Mouse (Mus musculus): ENCODE results near the gene Lypd6. TPM values are rescaled to one million over a fixed set of nuclear protein-coding genes. Genes with fewer than 3 reads are reported as not detected.

Gene Lypd6
- polyA plus RNA-seq, 1 experiment from 2014 or later, result 5.5 TPM

DNA sequence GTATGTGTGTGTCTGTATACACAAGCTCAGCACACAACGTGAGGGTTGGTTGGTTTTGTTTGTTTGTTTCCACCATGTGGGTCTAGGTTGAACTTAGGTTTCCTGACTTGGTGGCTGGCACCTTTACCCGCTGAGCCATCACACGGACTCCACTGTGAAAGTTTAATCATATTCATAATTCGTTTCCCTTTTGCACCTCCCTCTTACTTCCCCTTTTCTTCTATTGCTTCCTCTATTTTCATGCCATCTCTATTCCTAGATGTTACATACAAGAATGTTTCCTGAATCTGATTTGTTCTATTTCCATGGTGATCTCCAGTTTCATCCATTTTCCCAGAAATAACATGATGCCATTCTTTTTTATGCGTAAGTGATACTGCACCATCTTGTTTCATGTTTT is 46.2 kb downstream of the Lypd6 start:
- H3K9ac ChIP-seq, result no peak overlapping the region
- H3K9me3 ChIP-seq, result no peaks in the 10 kb centered on the region
- whole genome bisulfite sequencing, result 96% methylated on average over 5 of the region's 5 CpGs
- peaks cover 12% of the 10 kb centered on the region for H3K4me1 ChIP-seq (replicated peaks)
- no peaks in the 10 kb centered on the region for H3K36me3 ChIP-seq
- no peak for ATAC-seq (ENCODE audit: low FRiP score)
- no peak overlapping the region for H3K4me3 ChIP-seq
- no peaks in the 10 kb centered on the region for H3K27me3 ChIP-seq
- no peak overlapping the region for H3K4me2 ChIP-seq
- no peak overlapping the region for H3K27ac ChIP-seq

DNA sequence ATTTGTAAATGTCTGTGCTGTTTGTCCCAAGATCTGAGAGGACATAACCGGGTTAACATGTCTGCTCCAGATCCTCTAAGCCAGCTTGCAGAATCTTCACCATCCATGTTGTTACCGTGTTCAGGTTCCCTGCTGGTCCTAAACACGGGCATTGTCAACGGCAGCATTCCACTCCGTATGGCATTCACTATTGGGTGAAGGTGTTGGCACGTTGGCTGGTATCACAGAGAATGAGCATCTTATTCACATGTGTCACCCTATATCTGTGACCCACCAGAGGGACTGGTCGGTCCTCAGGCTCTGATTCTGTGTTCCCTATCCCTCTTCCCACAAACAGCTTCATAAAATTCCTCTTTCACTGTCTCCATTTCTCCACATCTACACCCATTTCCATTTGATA is 52.9 kb downstream of the Lypd6 start:
- Histone ChIP-seq H3K9ac (no peak overlapping the region), H3K27ac (no peak overlapping the region), H3K9me3 (no peaks in the 10 kb centered on the region), H3K4me1 (replicated peaks) (no peaks in the 10 kb centered on the region), H3K27me3 (no peaks in the 10 kb centered on the region), H3K4me2 (no peak overlapping the region), H3K4me3 (no peak overlapping the region), H3K36me3 (no peaks in the 10 kb centered on the region)
- 92% methylated on average over 7 of the region's 7 CpGs for WGBS
- no peak for ATAC-seq (ENCODE audit: low FRiP score)

DNA sequence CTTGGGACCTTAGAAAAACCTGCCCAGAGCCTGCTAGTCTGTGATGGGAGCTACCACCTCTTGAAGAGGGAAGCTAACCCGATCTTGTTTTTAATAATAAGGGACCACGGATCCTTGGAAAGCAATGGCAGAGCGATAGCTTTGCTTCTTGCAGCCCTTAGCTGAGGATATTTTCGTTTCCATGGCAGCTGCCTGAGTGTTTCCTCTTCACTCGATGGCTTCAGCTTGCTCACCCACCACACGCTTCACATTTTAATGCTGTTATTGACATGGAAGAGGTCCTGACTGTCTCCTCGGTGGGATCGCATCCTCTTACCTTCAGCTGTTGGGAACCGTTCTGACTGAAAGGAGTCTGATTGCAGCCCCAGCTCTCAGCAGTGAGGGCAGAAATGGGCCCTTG is 54.6 kb downstream of the Lypd6 start:
- Histone ChIP-seq H3K9ac (no peak overlapping the region), H3K4me2 (no peak overlapping the region), H3K36me3 (no peaks in the 10 kb centered on the region), H3K4me1 (replicated peaks) (no peaks in the 10 kb centered on the region), H3K4me3 (no peak overlapping the region), H3K27me3 (no peaks in the 10 kb centered on the region), H3K9me3 (no peaks in the 10 kb centered on the region), H3K27ac (no peak overlapping the region)
- WGBS, result 87% methylated on average over 9 of the region's 9 CpGs
- no peak for ATAC-seq (ENCODE audit: low FRiP score)

DNA sequence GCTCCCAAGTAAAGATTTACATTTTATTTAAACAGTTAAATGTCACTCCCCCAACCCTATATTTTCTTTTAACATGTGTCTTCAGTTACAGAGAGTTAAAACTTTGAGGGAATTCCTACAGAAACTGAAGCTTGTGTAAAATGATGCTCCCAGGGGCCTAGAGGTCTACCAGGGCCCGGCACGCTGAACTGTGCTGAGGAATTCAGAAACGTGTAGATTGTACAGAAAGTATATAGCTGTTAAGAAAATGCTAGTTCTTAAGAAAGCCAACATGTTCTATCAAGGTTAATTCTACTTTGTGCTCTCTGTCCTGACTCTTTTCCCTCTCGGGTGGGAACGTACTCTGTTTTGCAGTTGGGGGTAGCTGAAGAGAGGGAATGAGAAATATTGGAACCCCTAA is 57.1 kb downstream of the Lypd6 start:
- H3K27ac ChIP-seq, result no peak overlapping the region
- H3K27me3 ChIP-seq, result no peaks in the 10 kb centered on the region
- no peak overlapping the region for H3K4me3 ChIP-seq
- H3K9me3 ChIP-seq, result no peaks in the 10 kb centered on the region
- no peak for ATAC-seq (ENCODE audit: low FRiP score)
- no peaks in the 10 kb centered on the region for H3K36me3 ChIP-seq
- no peak overlapping the region for H3K9ac ChIP-seq
- H3K4me2 ChIP-seq, result no peak overlapping the region
- peaks cover 12% of the 10 kb centered on the region for H3K4me1 ChIP-seq (replicated peaks)
- 88% methylated on average over 5 of the region's 5 CpGs for WGBS

DNA sequence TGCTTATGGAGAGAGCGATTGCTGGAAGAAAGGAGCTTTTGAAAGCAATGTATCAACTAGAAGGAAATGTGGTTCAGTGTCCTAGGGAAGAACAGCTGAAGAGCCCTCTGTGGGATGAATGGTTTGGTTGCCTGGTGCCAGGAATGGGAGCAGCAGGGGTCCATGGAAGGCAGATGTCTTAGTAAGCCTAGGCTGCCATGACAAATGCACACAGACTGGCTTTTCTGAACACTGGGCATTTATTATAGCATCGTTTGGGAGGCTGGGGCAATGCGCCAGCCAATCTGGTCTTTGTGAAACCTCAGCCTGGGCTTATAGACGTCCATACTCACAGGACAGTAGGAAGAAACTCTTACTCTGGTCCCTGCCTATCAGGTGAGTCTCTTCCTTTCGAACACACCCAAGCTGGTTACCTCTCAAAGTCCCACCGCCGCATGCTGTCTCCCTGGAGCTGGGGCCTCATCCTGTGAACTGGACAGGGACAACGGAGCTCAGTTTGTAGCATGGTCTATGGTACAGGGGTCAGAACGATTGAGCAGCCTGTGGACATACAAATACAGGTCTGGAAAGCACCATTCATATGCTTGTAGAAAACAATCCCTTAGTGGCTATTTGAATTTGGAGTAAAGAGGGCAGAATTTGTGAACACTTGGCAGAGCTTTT is 61.4 kb downstream of the Lypd6 start:
- no peaks in the 10 kb centered on the region for H3K9me3 ChIP-seq
- no peaks in the 10 kb centered on the region for H3K27me3 ChIP-seq
- peaks cover 22% of the 10 kb centered on the region for H3K4me1 ChIP-seq (replicated peaks)
- H3K4me3 ChIP-seq, result no peak overlapping the region
- H3K9ac ChIP-seq, result no peak overlapping the region
- no peak overlapping the region for H3K4me2 ChIP-seq
- 60% methylated on average over 9 of the region's 9 CpGs for WGBS
- no peaks in the 10 kb centered on the region for H3K36me3 ChIP-seq
- peak; percentile 78 for ATAC-seq (ENCODE audit: low FRiP score)
- no peak overlapping the region for H3K27ac ChIP-seq

DNA sequence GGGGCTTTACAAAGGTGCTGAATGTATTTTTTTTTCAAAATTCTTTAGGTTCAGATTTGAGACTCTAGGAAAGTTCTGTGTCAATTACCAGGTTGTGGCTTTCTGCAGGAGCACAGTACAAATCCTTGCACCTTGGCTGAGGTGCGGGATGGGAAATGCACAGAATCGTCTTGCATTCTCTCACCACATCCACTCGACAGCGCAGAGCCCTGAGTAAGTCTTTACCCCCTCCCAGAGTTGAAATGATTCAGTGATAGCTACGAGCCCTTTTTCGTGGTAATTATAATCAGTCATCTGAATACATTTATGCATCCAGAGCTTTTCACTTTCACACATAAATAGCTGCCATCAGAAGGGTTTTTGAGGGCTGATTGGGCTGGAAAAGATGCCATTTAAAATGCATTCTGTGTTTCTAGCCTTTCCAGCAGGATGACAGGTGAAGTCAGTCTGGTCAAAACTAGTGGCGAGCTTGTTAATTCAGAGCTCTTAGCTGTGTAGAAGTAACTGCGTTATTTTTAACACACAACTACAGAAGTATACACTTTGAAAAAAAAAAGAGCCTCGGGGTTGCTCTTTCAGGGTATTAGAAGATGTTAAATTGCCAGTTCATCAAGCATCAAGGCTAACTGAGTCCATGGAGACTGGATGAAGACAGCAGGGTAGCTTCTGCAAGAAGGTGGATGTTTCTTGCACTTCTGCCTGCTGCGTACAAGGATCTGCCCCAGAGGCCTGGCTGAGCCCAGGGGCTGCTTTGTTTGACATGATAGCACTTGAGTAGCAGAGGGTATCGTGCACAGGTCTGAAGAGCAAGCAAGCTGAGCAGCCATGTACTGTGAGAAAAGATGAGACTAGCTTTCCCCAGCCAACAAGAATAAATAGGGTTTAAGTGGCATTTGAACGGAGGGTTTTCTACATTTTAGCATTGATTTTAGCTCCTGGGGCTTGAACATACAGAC is 62.4 kb downstream of the Lypd6 start:
- WGBS, result 60% methylated on average over 12 of the region's 12 CpGs
- Histone ChIP-seq H3K27ac (0 out of 2 replicates have a peak overlapping the region, but pooled peaks have one; percentile 19), H3K27me3 (no peaks in the 10 kb centered on the region), H3K36me3 (no peaks in the 10 kb centered on the region), H3K4me2 (no peak overlapping the region), H3K9me3 (no peaks in the 10 kb centered on the region), H3K4me3 (no peak overlapping the region), H3K4me1 (replicated peaks) (peaks cover 22% of the 10 kb centered on the region), H3K9ac (no peak overlapping the region)
- ATAC-seq (ENCODE audit: low FRiP score), result no peak

DNA sequence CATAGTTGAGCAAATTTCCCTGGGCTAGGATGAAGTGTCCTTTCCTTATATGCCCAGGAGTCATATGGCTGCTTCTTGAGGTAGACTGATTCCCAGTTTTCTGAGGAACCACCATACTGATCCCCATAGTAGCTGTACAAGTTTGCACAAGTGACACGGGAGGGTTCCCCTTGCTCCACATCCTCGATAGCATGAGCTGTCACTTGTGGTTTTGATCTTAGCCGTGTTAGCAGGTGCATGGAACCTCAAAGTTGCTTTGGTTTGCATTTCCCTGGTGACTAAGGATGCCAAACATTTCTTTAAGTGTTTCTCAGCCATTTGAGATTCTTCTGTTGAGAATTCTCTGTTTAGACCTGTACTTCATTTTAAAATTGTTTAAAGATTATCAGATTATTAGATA is 64.4 kb downstream of the Lypd6 start:
- Histone ChIP-seq H3K9me3 (no peaks in the 10 kb centered on the region), H3K36me3 (no peaks in the 10 kb centered on the region), H3K9ac (no peak overlapping the region), H3K27ac (no peak overlapping the region), H3K4me1 (replicated peaks) (peaks cover 22% of the 10 kb centered on the region), H3K4me2 (no peak overlapping the region), H3K27me3 (no peaks in the 10 kb centered on the region), H3K4me3 (no peak overlapping the region)
- WGBS, result 94% methylated on average over 3 of the region's 3 CpGs
- no peak for ATAC-seq (ENCODE audit: low FRiP score)

DNA sequence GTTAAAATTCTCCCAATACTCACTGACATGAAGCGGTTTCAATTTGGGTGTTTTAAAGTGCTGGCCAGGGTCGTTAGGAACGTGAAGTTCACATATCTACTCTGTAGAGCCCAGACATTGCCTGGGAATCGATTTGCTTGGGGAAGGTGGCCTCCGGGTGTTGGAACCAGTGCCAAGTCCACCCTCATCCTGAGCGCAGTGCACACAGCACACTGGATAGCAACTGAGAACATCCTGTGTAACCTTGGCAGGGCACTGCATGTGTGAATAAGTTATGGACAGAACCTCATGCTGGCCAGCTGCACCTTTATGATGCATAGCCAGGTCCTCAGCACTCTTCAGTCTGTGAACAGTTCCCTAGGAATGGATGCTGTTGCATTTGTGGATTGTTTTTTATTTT is 77.4 kb downstream of the Lypd6 start:
- Histone ChIP-seq H3K9me3 (no peaks in the 10 kb centered on the region), H3K27me3 (no peaks in the 10 kb centered on the region), H3K27ac (no peak overlapping the region), H3K4me2 (no peak overlapping the region), H3K36me3 (no peaks in the 10 kb centered on the region), H3K4me3 (no peak overlapping the region), H3K4me1 (replicated peaks) (no peaks in the 10 kb centered on the region), H3K9ac (no peak overlapping the region)
- 73% methylated on average over 6 of the region's 6 CpGs for WGBS
- ATAC-seq (ENCODE audit: low FRiP score), result no peak

DNA sequence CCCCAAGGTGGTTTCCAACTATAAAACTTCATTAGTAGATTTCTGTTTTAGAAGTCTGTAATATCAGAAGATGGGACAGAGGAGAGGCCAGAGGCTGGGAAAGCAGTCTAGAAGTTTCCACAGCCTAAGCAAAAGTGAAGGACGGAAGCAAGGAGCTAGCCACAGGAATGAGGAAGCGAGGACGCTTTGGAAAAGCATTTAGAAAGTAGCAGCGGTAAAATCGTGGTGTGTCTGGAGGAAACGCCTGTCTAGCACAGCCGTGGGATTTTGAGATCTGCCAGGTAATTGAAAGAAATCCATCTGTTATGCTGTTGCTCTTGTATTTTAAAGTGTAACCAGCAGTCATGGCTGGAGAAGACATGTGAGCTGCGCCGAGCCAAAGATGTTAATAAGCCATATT is 81.1 kb downstream of the Lypd6 start:
- no peak overlapping the region for H3K4me2 ChIP-seq
- no peaks in the 10 kb centered on the region for H3K9me3 ChIP-seq
- 87% methylated on average over 9 of the region's 9 CpGs for whole genome bisulfite sequencing
- no peaks in the 10 kb centered on the region for H3K27me3 ChIP-seq
- no peak for ATAC-seq (ENCODE audit: low FRiP score)
- no peak overlapping the region for H3K27ac ChIP-seq
- H3K36me3 ChIP-seq, result no peaks in the 10 kb centered on the region
- no peak overlapping the region for H3K4me3 ChIP-seq
- peaks cover 8% of the 10 kb centered on the region; the same call in 1 of the 2 replicates for H3K4me1 ChIP-seq (replicated peaks)
- H3K9ac ChIP-seq, result no peak overlapping the region

DNA sequence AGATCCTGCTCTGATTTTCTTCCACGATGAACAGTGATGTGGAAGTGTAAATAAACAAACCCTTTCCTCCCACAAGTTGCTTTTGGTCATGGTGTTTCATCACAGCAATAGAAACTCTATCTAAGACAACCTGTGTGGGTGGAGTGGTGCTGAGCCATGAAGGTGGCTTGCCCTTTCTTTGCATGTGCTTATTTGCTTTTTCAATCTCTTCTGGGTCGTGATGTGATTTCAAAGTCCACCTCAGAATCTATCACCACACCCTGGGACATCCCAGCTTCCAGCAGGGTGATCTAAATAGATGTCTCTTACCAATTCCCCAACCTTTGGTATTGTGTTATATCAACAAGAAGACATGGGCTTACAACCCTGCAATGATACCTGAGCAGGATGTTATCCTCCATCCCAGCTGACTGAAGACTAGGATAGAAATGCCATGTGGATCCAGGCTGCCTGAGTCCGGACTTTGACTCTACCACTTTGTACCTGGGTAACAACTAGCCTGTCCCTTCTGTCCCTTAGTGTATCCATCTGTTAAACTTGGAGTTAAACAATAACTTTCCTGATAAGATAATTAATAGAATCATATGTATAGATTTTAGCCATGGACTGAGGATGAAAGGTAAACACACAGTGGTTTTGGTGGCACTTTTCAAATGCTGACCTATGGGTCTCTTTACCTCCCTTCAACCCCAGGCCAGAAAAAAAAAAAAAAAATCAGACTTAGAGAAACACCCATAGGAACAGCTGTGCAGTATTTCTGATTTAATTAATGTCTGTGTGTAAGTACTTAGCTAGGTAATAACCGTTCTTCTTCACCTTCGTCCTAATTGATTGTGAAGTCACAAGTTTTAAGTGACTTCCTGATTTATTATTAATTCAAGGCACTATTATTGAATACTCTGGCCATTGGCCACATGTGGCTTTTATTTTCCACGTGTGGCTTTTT is 83.3 kb downstream of the Lypd6 start:
- no peaks in the 10 kb centered on the region for H3K27me3 ChIP-seq
- 64% methylated on average over 6 of the region's 6 CpGs for whole genome bisulfite sequencing
- peaks cover 8% of the 10 kb centered on the region; the same call in 1 of the 2 replicates for H3K4me1 ChIP-seq (replicated peaks)
- H3K4me3 ChIP-seq, result no peak overlapping the region
- no peak overlapping the region for H3K27ac ChIP-seq
- H3K4me2 ChIP-seq, result no peak overlapping the region
- no peaks in the 10 kb centered on the region for H3K9me3 ChIP-seq
- ATAC-seq (ENCODE audit: low FRiP score), result peak; percentile 46; the same call in 1 of the 2 replicates
- no peak overlapping the region for H3K9ac ChIP-seq
- H3K36me3 ChIP-seq, result no peaks in the 10 kb centered on the region

DNA sequence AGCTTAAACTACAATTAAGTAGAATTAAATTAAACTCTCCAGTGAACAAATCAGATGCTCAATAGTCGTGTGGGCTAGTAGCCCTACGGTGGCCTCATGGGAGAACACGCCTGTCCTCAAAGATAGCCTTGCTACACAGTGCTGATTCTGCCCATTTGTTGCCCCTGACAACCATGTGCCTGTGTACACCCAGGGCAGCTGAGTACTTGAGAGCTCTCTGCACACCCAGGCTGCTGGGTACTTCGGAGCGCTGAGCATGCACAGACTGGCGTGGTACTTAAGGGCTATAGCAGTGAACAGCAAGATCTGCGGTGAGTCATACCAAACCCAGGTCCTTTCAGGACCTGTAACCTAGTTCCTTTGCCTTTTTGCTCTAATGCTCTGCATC is 84.0 kb downstream of the Lypd6 start:
- Histone ChIP-seq H3K36me3 (no peaks in the 10 kb centered on the region), H3K4me3 (no peak overlapping the region), H3K9me3 (no peaks in the 10 kb centered on the region), H3K9ac (no peak overlapping the region), H3K27ac (no peak overlapping the region), H3K27me3 (no peaks in the 10 kb centered on the region), H3K4me2 (no peak overlapping the region), H3K4me1 (replicated peaks) (peaks cover 8% of the 10 kb centered on the region; the same call in 1 of the 2 replicates)
- WGBS, result 62% methylated on average over 7 of the region's 7 CpGs
- peak; percentile 88 for ATAC-seq (ENCODE audit: low FRiP score)

DNA sequence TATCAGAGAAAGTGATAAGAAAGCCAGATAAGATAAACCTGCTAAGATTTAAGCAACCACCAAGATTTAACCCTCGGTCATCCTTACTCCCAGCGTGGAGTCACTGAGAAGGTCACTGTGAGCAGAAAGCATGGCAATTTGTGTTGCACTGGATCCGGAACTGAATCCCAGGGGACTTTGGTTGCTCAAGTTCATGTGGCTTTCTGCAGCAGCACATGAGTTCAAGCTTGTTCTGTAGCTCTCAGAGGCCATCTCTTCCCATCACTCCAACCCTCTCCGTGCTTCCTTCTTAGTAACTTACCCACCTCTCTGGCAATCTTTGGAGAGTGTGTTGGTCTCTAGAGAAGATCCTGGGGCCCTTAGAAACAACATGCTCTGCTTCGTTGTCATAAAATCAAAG is 84.6 kb downstream of the Lypd6 start:
- H3K27me3 ChIP-seq, result no peaks in the 10 kb centered on the region
- ATAC-seq (ENCODE audit: low FRiP score), result no peak
- H3K36me3 ChIP-seq, result no peaks in the 10 kb centered on the region
- no peak overlapping the region for H3K4me3 ChIP-seq
- H3K27ac ChIP-seq, result no peak overlapping the region
- 89% methylated on average over 5 of the region's 5 CpGs for WGBS
- peaks cover 8% of the 10 kb centered on the region; the same call in 1 of the 2 replicates for H3K4me1 ChIP-seq (replicated peaks)
- no peak overlapping the region for H3K9ac ChIP-seq
- no peaks in the 10 kb centered on the region for H3K9me3 ChIP-seq
- H3K4me2 ChIP-seq, result no peak overlapping the region
